Mouse (Mus musculus): ENCODE data around the gene Ceacam19.

GRCm38 (mm10) chr7:19914558-19914957, 26.8 kb upstream of the Ceacam19 start:
- no peak for TF ChIP-seq CTCF (IDR thresholded peaks at IDR 0.05)
- TF ChIP-seq EP300 (IDR thresholded peaks at IDR 0.05) = no peak
